Mouse (Mus musculus) kidney, postnatal 0 days (tissue): ENCODE measurements at regions not wholly inside any gene's neighbourhood (a gene's known extent, or its start where the extent isn't known, plus 50 kb on each side); places are given as distances from the start of the nearest gene placed in this dataset.

Source experiments
- ATAC-seq: fragments of 200-750 bp; cut with Nextera tagmentation; replicated peaks from 2 replicates; pipeline ENCODE4 v1.8.0; 2017; ENCODE audit warnings: low read depth, moderate number of reproducible peaks, moderate TSS enrichment, moderate library complexity; ENCODE audit not compliant: low FRiP score
- DNase-seq: peaks from one replicate; pipeline ENCODE4 v3.0.0-alpha.2; 2016; ENCODE audit warnings: low spot score
- H3K27ac ChIP-seq: fragments of 300-500 bp; sonication (generic); 2 replicates; pipeline ENCODE4 v1.5.1; 2014; ENCODE audit warnings: mild to moderate bottlenecking
- H3K27me3 ChIP-seq: fragments of 300-500 bp; sonication (generic); 2 replicates; pipeline ENCODE4 v1.6.1; 2014; ENCODE audit warnings: low read length, mixed read lengths; ENCODE audit not compliant: insufficient read depth
- H3K36me3 ChIP-seq: fragments of 300-500 bp; sonication (generic); 2 replicates; pipeline ENCODE4 v1.6.1; 2014; ENCODE audit warnings: low read length, mixed read lengths; ENCODE audit not compliant: insufficient read depth
- H3K4me1 ChIP-seq: fragments of 300-500 bp; sonication (generic); replicated peaks from 2 replicates; pipeline ENCODE4 v1.6.1; 2014; ENCODE audit warnings: antibody characterized with exemption, low read length, mixed read lengths; ENCODE audit not compliant: insufficient read depth
- H3K4me2 ChIP-seq: fragments of 300-500 bp; sonication (generic); 2 replicates; pipeline ENCODE4 v1.6.1; 2014; ENCODE audit warnings: mild to moderate bottlenecking, low read length, moderate library complexity, mixed read lengths
- H3K4me3 ChIP-seq: fragments of 300-500 bp; sonication (generic); replicated peaks from 2 replicates; pipeline ENCODE4 v1.5.1; 2014; ENCODE audit warnings: low read depth, low read length
- H3K9ac ChIP-seq: fragments of 300-500 bp; sonication (generic); 2 replicates; pipeline ENCODE4 v1.6.1; 2014; ENCODE audit warnings: low read depth, low read length
- H3K9me3 ChIP-seq: fragments of 300-500 bp; sonication (generic); replicated peaks from 2 replicates; pipeline ENCODE4 v1.6.1; 2016; ENCODE audit warnings: low read length, inconsistent platforms, mixed read lengths
- CTCF ChIP-seq: IDR thresholded peaks from 2 replicates; pipeline ENCODE4 v1.5.1; 2016; ENCODE audit warnings: antibody characterized with exemption, low read depth, mild to moderate bottlenecking, moderate library complexity
- WGBS: fragments of 180-500 bp; shearing (Covaris S2); extraction: QIAGEN DNeasy Blood & Tissue Kit; methylation state at CpG from one replicate; pipeline ENCODE4 v1.1.7; 2014; 5-methylcytosine and 5-hydroxymethylcytosine counted together

DNA sequence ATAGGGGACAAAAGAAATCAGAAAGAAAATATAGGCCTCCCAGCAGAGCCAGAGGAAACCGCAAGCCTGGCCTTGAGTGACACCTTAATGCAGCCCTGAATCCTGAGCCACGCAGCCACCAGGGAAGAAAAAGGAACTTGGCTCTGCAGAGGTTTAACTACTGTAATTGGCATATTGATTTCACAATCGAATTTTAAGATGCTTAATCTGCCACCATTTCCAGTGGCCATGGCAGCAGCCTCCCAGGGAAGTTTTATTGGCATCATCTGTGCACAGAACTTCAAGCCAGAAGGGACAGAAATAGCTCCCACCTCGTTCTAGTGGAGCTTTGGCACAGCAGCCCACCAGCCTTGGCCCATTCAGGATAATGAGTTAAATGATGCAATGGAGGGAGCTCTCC lies 117.1 kb upstream of the Hs6st1 start:
- Histone ChIP-seq H3K9me3 (no peaks in the 10 kb centered on the region), H3K27ac (no peak overlapping the region), H3K36me3 (no peaks in the 10 kb centered on the region), H3K4me3 (no peak overlapping the region), H3K4me2 (no peak overlapping the region), H3K9ac (no peak overlapping the region), H3K27me3 (no peaks in the 10 kb centered on the region), H3K4me1 (no peaks in the 10 kb centered on the region)
- DNase-seq (no peak), ATAC-seq (no peak)
- 54% methylated on average over 4 of the region's 4 CpGs for WGBS
- TF ChIP-seq CTCF: no peak

GRCm38 (mm10) chr1:35953721-35954120 lies 114.5 kb upstream of the Hs6st1 start:
- H3K36me3 ChIP-seq: no peaks in the 10 kb centered on the region
- 87% methylated on average over 4 of the region's 4 CpGs for WGBS
- H3K4me1 ChIP-seq: no peaks in the 10 kb centered on the region
- H3K9ac ChIP-seq: no peak overlapping the region
- no peak for ATAC-seq
- H3K4me2 ChIP-seq: no peak overlapping the region
- no peak for DNase-seq
- no peak for TF ChIP-seq CTCF
- no peak overlapping the region for H3K27ac ChIP-seq
- no peak overlapping the region for H3K4me3 ChIP-seq
- no peaks in the 10 kb centered on the region for H3K9me3 ChIP-seq
- no peaks in the 10 kb centered on the region for H3K27me3 ChIP-seq

DNA sequence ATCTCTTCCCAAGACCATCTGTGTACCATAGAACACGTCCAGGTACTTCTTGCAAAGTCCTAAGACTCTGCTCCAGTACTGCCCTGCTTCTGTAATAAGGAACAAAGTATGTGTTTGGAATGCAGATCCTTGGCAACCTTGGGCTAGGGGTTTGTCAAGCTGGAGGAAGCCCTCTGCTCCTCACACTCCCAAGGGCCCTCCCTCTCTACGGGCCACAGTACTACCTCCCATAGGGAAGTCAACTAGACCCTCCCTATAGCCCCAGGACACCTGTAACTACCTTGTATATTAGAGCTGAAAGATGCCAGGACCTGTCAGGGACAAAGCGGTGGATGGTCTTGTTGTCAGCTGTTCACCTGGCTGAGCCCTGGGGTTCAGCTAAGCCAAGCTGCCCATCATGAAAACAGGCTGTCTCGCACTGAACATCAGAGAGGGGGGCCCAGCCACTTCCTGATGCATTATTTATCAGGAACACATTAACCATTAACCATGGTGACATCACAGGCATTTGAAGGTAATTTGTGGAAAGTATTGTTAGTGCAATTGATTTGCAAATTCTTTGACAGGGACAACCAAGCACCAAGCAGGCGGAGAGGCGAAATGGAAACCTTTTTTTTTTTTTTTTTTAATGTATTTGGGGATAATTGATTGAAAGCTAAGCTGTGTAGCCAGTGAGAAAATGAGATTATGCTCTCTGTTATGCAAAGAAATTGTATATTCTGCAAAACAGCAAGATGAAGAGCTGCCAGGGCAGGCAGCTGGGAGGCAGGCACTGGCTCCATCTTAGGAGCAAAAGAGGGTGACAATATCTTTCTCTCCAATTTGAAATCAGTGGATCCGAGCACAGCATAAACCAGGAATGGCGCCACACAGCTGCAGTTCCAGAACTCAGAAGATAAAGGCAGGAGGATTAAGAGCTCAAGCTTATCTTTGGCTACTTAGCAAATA lies 110.5 kb upstream of the Hs6st1 start:
- no peak for ATAC-seq
- no peak for TF ChIP-seq CTCF

GRCm38 (mm10) chr1:35959729-35960128 lies 108.5 kb upstream of the Hs6st1 start:
- no peak for TF ChIP-seq CTCF
- Histone ChIP-seq H3K4me1 (no peaks in the 10 kb centered on the region), H3K4me2 (no peak overlapping the region), H3K36me3 (no peaks in the 10 kb centered on the region), H3K27me3 (no peaks in the 10 kb centered on the region), H3K9ac (no peak overlapping the region), H3K4me3 (no peak overlapping the region), H3K9me3 (no peaks in the 10 kb centered on the region), H3K27ac (no peak overlapping the region)
- WGBS: 86% methylated on average over 4 of the region's 4 CpGs
- DNase-seq (no peak), ATAC-seq (no peak)

More for the DNA sequence above, 110.5 kb upstream of the Hs6st1 start:
- Histone ChIP-seq H3K27ac (no peak overlapping the region), H3K36me3 (no peaks in the 10 kb centered on the region), H3K4me2 (no peak overlapping the region), H3K4me3 (no peak overlapping the region), H3K9me3 (no peaks in the 10 kb centered on the region), H3K4me1 (no peaks in the 10 kb centered on the region), H3K9ac (no peak overlapping the region), H3K27me3 (no peaks in the 10 kb centered on the region)
- 69% methylated on average over 8 of the region's 8 CpGs for WGBS
- DNase-seq: no peak

GRCm38 (mm10) chr1:35960844-35961243 lies 107.4 kb upstream of the Hs6st1 start:
- Histone ChIP-seq H3K9ac (no peak overlapping the region), H3K4me2 (no peak overlapping the region), H3K27ac (no peak overlapping the region), H3K4me1 (no peaks in the 10 kb centered on the region), H3K9me3 (peaks cover 3% of the 10 kb centered on the region; the same call in 1 of the 2 replicates), H3K36me3 (no peaks in the 10 kb centered on the region), H3K4me3 (no peak overlapping the region), H3K27me3 (no peaks in the 10 kb centered on the region)
- TF ChIP-seq CTCF: no peak
- WGBS: 50% methylated on average over 2 of the region's 2 CpGs
- DNase-seq (peak; percentile 44), ATAC-seq (peak; percentile 54)

DNA sequence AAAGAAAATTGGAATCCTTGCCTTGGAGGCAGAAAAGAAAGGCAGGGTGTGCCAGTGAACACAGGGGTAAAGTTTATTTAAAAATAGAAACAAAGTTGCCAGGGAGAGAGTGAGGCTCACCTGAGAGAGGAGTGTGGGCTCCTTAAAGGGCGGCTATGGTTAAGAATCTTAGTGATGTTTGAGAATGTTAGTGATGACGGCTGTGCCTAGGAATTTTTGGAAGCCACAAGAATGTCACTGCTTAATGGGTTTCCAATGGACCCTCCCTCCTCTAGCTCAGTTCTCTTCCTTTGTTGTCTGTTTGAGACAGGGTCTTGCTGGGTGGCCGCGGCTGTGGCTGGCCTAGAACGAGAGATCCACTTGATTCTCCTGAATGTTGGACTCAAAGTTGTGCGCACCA lies 106.3 kb upstream of the Hs6st1 start:
- peaks cover 3% of the 10 kb centered on the region; the same call in 1 of the 2 replicates for H3K9me3 ChIP-seq
- H3K27me3 ChIP-seq: no peaks in the 10 kb centered on the region
- H3K4me2 ChIP-seq: no peak overlapping the region
- H3K36me3 ChIP-seq: no peaks in the 10 kb centered on the region
- H3K4me1 ChIP-seq: no peaks in the 10 kb centered on the region
- 79% methylated on average over 6 of the region's 6 CpGs for WGBS
- no peak overlapping the region for H3K9ac ChIP-seq
- TF ChIP-seq CTCF: no peak
- ATAC-seq (no peak), DNase-seq (peak; percentile 36)
- H3K27ac ChIP-seq: no peak overlapping the region
- H3K4me3 ChIP-seq: no peak overlapping the region
